Mouse (Mus musculus): ENCODE measurements around the gene Gm17490. TPM values are rescaled to one million over a fixed set of nuclear protein-coding genes. Genes with fewer than 3 reads are reported as not detected.

Gene Gm17490
- polyA plus RNA-seq, 1 experiment from 2014 or later: not detected

DNA sequence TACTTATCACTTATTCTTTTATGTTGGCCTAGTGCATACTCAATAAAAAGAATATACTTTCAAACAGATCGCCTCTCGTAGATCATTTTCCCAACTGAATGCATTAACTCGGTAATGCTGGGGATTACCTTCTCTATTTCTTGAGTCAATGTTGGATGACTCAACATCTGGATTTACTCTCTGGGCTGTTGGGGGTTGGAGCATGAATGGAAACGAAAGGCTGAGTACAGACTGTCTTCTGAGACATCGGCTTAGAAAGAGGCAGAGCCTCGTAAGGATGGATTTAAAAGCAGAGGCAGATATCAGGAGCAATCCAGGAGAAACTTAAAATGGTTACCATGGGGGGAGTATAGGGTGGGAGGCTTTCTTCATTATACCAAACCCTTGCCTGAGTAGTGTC, 47.9 kb downstream of the Gm17490 start:
- no peak overlapping the region for H3K27ac ChIP-seq (replicated peaks)
- ATAC-seq (replicated peaks): no peak
- H3K9ac ChIP-seq (replicated peaks): no peak overlapping the region
- peaks cover 11% of the 10 kb centered on the region for H3K36me3 ChIP-seq
- no peak overlapping the region for H3K4me3 ChIP-seq
- no peaks in the 10 kb centered on the region for H3K9me3 ChIP-seq
- H3K4me1 ChIP-seq: no peaks in the 10 kb centered on the region
- WGBS: 93% methylated on average over 6 of the region's 6 CpGs
- no peaks in the 10 kb centered on the region for H3K27me3 ChIP-seq
- H3K4me2 ChIP-seq (replicated peaks): no peak overlapping the region

Other genes starting within 250 kb of the Gm17490 start
- gene Pfkfb3, start 72.2 kb downstream of the Gm17490 start, polyA plus RNA-seq (2015; fragmentation: Nextera tagmentation; extraction: Ambion mirVana): 32.5 and 33.5 TPM in 2 replicates
- 139 and 140 TPM in 2 replicates for gene Rbm17, start 22.1 kb downstream of the Gm17490 start, polyA plus RNA-seq (2015; fragmentation: Nextera tagmentation; extraction: Ambion mirVana)
- not detected in 2 replicates for gene Il2ra, start 16.5 kb upstream of the Gm17490 start, polyA plus RNA-seq (2015; fragmentation: Nextera tagmentation; extraction: Ambion mirVana)
- 0.74 and 0.86 TPM in 2 replicates for gene Il15ra, start 79.0 kb upstream of the Gm17490 start, polyA plus RNA-seq (2015; fragmentation: Nextera tagmentation; extraction: Ambion mirVana)
- 124 and 128 TPM in 2 replicates for gene Fbh1, start 151.3 kb upstream of the Gm17490 start, polyA plus RNA-seq (2015; fragmentation: Nextera tagmentation; extraction: Ambion mirVana)
- 43.3 and 48.3 TPM in 2 replicates for gene Ankrd16, start 151.6 kb upstream of the Gm17490 start, polyA plus RNA-seq (2015; fragmentation: Nextera tagmentation; extraction: Ambion mirVana)